Mouse (Mus musculus) kidney, postnatal 0 days (tissue): ENCODE results near the gene BC004004. TPM values are rescaled to one million over a fixed set of nuclear protein-coding genes. Genes with fewer than 3 reads are reported as not detected.
A peak's percentile ranks its signal among the peaks of the same experiment; 100 is the strongest.
"Not testable (repeated sequence)": the region's sequence is repeated elsewhere in the genome, so short reads cannot be mapped to it uniquely, and the experiment has no call there.

Experiments
- ATAC-seq: fragments of 200-750 bp; cut with Nextera tagmentation; replicated peaks from 2 replicates; pipeline ENCODE4 v1.8.0; 2017; ENCODE audit warnings: low read depth, moderate number of reproducible peaks, moderate TSS enrichment, moderate library complexity; ENCODE audit not compliant: low FRiP score
- DNase-seq: peaks from one replicate; pipeline ENCODE4 v3.0.0-alpha.2; 2016; ENCODE audit warnings: low spot score
- H3K27ac ChIP-seq: fragments of 300-500 bp; sonication (generic); 2 replicates; pipeline ENCODE4 v1.5.1; 2014; ENCODE audit warnings: mild to moderate bottlenecking
- H3K27me3 ChIP-seq: fragments of 300-500 bp; sonication (generic); 2 replicates; pipeline ENCODE4 v1.6.1; 2014; ENCODE audit warnings: low read length, mixed read lengths; ENCODE audit not compliant: insufficient read depth
- H3K36me3 ChIP-seq: fragments of 300-500 bp; sonication (generic); 2 replicates; pipeline ENCODE4 v1.6.1; 2014; ENCODE audit warnings: low read length, mixed read lengths; ENCODE audit not compliant: insufficient read depth
- H3K4me1 ChIP-seq: fragments of 300-500 bp; sonication (generic); replicated peaks from 2 replicates; pipeline ENCODE4 v1.6.1; 2014; ENCODE audit warnings: antibody characterized with exemption, low read length, mixed read lengths; ENCODE audit not compliant: insufficient read depth
- H3K4me2 ChIP-seq: fragments of 300-500 bp; sonication (generic); 2 replicates; pipeline ENCODE4 v1.6.1; 2014; ENCODE audit warnings: mild to moderate bottlenecking, low read length, moderate library complexity, mixed read lengths
- H3K4me3 ChIP-seq: fragments of 300-500 bp; sonication (generic); replicated peaks from 2 replicates; pipeline ENCODE4 v1.5.1; 2014; ENCODE audit warnings: low read depth, low read length
- H3K9ac ChIP-seq: fragments of 300-500 bp; sonication (generic); 2 replicates; pipeline ENCODE4 v1.6.1; 2014; ENCODE audit warnings: low read depth, low read length
- H3K9me3 ChIP-seq: fragments of 300-500 bp; sonication (generic); replicated peaks from 2 replicates; pipeline ENCODE4 v1.6.1; 2016; ENCODE audit warnings: low read length, inconsistent platforms, mixed read lengths
- CTCF ChIP-seq: IDR thresholded peaks from 2 replicates; pipeline ENCODE4 v1.5.1; 2016; ENCODE audit warnings: antibody characterized with exemption, low read depth, mild to moderate bottlenecking, moderate library complexity
- WGBS: fragments of 180-500 bp; shearing (Covaris S2); extraction: QIAGEN DNeasy Blood & Tissue Kit; methylation state at CpG from one replicate; pipeline ENCODE4 v1.1.7; 2014; 5-methylcytosine and 5-hydroxymethylcytosine counted together
- polyA plus RNA-seq: library from polyadenylated mRNA; unstranded; fragments of >200 nt; fragmentation: Nextera tagmentation; extraction: Ambion mirVana; gene quantifications from 2 replicates; pipeline ENCODE4 v1.2.1, GENCODE M21; 2015

BC004004 gene
- polyA plus RNA-seq, 1 experiment from 2014 or later, result 131 TPM

- Histone ChIP-seq H3K27me3 (no peaks in the 10 kb centered on the region), H3K27ac (no peak overlapping the region), H3K36me3 (no peaks in the 10 kb centered on the region), H3K4me1 (0 out of 2 replicates have a peak, but pooled peaks cover 5% of the 10 kb centered on the region), H3K4me3 (no peak overlapping the region), H3K9me3 (peaks cover 5% of the 10 kb centered on the region; the same call in 1 of the 2 replicates), H3K9ac (no peak overlapping the region), H3K4me2 (no peak overlapping the region)
- no peak for ATAC-seq
- TF ChIP-seq CTCF, result peak; percentile 53
- DNase-seq, result no peak
These were observed 44.7 kb downstream of the BC004004 start for GRCm38 (mm10) chr17:29313300-29313699.

- H3K36me3 ChIP-seq, result no peaks in the 10 kb centered on the region
- no peaks in the 10 kb centered on the region for H3K27me3 ChIP-seq
- peak; percentile 71 for DNase-seq
- no peak overlapping the region for H3K4me3 ChIP-seq
- ATAC-seq, result no peak
- no peak overlapping the region for H3K4me2 ChIP-seq
- WGBS, result 40% methylated on average over 9 of the region's 9 CpGs
- H3K4me1 ChIP-seq, result 0 out of 2 replicates have a peak, but pooled peaks cover 5% of the 10 kb centered on the region
- peak overlapping the region; percentile 71 for H3K27ac ChIP-seq
- peaks cover 5% of the 10 kb centered on the region; the same call in 1 of the 2 replicates for H3K9me3 ChIP-seq
- H3K9ac ChIP-seq, result no peak overlapping the region
- no peak for TF ChIP-seq CTCF
These were observed 47.3 kb downstream of the BC004004 start for GRCm38 (mm10) chr17:29315672-29316465.

- Histone ChIP-seq H3K4me3 (no peak overlapping the region), H3K27ac (peak overlapping the region; percentile 71; the same call in 1 of the 2 replicates), H3K9ac (no peak overlapping the region), H3K4me2 (no peak overlapping the region), H3K9me3 (peaks cover 5% of the 10 kb centered on the region; the same call in 1 of the 2 replicates), H3K36me3 (no peaks in the 10 kb centered on the region), H3K4me1 (0 out of 2 replicates have a peak, but pooled peaks cover 5% of the 10 kb centered on the region), H3K27me3 (no peaks in the 10 kb centered on the region)
- no peak for TF ChIP-seq CTCF
- no peak for DNase-seq
- WGBS, result 56% methylated on average over 3 of the region's 3 CpGs
- no peak for ATAC-seq
These were observed 48.3 kb downstream of the BC004004 start for GRCm38 (mm10) chr17:29316891-29317290.

- H3K4me3 ChIP-seq, ATAC-seq, H3K4me1 ChIP-seq, H3K27me3 ChIP-seq, DNase-seq, H3K9ac ChIP-seq, H3K9me3 ChIP-seq, H3K4me2 ChIP-seq, H3K36me3 ChIP-seq: not testable (repeated sequence)
- 90% methylated on average over 2 of the region's 3 CpGs for WGBS
- peak within 1 kb of the TSS; percentile 71 for H3K27ac ChIP-seq
These were observed 48.8 kb downstream of the BC004004 start, which contains the start of gene Pi16 for GRCm38 (mm10) chr17:29317380-29317779. TSS of gene Pi16 (plus strand) at chr17:29317680.

- TF ChIP-seq CTCF, result no peak
- Histone ChIP-seq H3K4me2 (no peak overlapping the region), H3K36me3 (no peaks in the 10 kb centered on the region), H3K4me3 (no peak overlapping the region), H3K9me3 (no peaks in the 10 kb centered on the region), H3K4me1 (0 out of 2 replicates have a peak, but pooled peaks cover 5% of the 10 kb centered on the region), H3K9ac (no peak overlapping the region), H3K27ac (no peak overlapping the region), H3K27me3 (no peaks in the 10 kb centered on the region)
- DNase-seq (no peak), ATAC-seq (no peak)
- WGBS, result 61% methylated on average over 6 of the region's 6 CpGs
These were observed 50.2 kb downstream of the BC004004 start for GRCm38 (mm10) chr17:29318731-29319250.

- Histone ChIP-seq H3K4me3 (no peak overlapping the region), H3K27me3 (no peaks in the 10 kb centered on the region), H3K4me1 (0 out of 2 replicates have a peak, but pooled peaks cover 5% of the 10 kb centered on the region), H3K36me3 (no peaks in the 10 kb centered on the region), H3K4me2 (no peak overlapping the region), H3K9ac (no peak overlapping the region), H3K27ac (no peak overlapping the region), H3K9me3 (no peaks in the 10 kb centered on the region)
- 86% methylated on average over 7 of the region's 7 CpGs for WGBS
- no peak for DNase-seq
- ATAC-seq, result no peak
- TF ChIP-seq CTCF, result no peak
These were observed 50.9 kb downstream of the BC004004 start for GRCm38 (mm10) chr17:29319476-29319875.
